Mouse (Mus musculus): ENCODE data around the gene Mmrn1. TPM values are rescaled to one million over a fixed set of nuclear protein-coding genes. Genes with fewer than 3 reads are reported as not detected.
A peak's percentile ranks its signal among the peaks of the same experiment; 100 is the strongest.

Mmrn1 gene
- polyA plus RNA-seq, 1 experiment from 2014 or later, result 9.9 TPM

- H3K9me3 ChIP-seq (ENCODE audit: control insufficient read depth, low read length), result no peaks in the 10 kb centered on the region
- no peak overlapping the region for H3K9ac ChIP-seq (ENCODE audit: low read depth, low read length)
- no peak overlapping the region for H3K27ac ChIP-seq (replicated peaks; ENCODE audit: low read depth, low read length)
- H3K4me2 ChIP-seq (ENCODE audit: low read depth, low read length), result no peak overlapping the region
- DNase-seq (ENCODE audit: low spot score) (peak; percentile 23), ATAC-seq (ENCODE audit: low read depth) (no peak)
- H3K36me3 ChIP-seq (ENCODE audit: control insufficient read depth, insufficient read depth, low read length), result no peaks in the 10 kb centered on the region
- H3K4me1 ChIP-seq (ENCODE audit: control insufficient read depth, insufficient read depth, low read length), result no peaks in the 10 kb centered on the region
- 55% methylated on average over 6 of the region's 6 CpGs for WGBS
- no peaks in the 10 kb centered on the region for H3K27me3 ChIP-seq (replicated peaks; ENCODE audit: control insufficient read depth, insufficient read depth, low read length)
- H3K4me3 ChIP-seq (ENCODE audit: low read depth, low read length), result no peak overlapping the region
These were observed 70.8 kb downstream of the Mmrn1 start for GRCm38 (mm10) chr6:60995596-60995995.

GRCm38 (mm10) chr6:60996328-60996727 is 71.6 kb downstream of the Mmrn1 start:
- Histone ChIP-seq H3K4me3 (ENCODE audit: low read depth, low read length) (no peak overlapping the region), H3K4me2 (ENCODE audit: low read depth, low read length) (no peak overlapping the region), H3K9me3 (ENCODE audit: control insufficient read depth, low read length) (peaks cover 5% of the 10 kb centered on the region; the same call in 1 of the 2 replicates), H3K27me3 (replicated peaks; ENCODE audit: control insufficient read depth, insufficient read depth, low read length) (no peaks in the 10 kb centered on the region), H3K27ac (replicated peaks; ENCODE audit: low read depth, low read length) (no peak overlapping the region), H3K36me3 (ENCODE audit: control insufficient read depth, insufficient read depth, low read length) (no peaks in the 10 kb centered on the region), H3K9ac (ENCODE audit: low read depth, low read length) (no peak overlapping the region), H3K4me1 (ENCODE audit: control insufficient read depth, insufficient read depth, low read length) (no peaks in the 10 kb centered on the region)
- no peak for DNase-seq (ENCODE audit: low spot score)
- ATAC-seq (ENCODE audit: low read depth), result no peak
- WGBS, result 54% methylated on average over 1 of the region's 1 CpGs

- Histone ChIP-seq H3K4me2 (ENCODE audit: low read depth, low read length) (no peak overlapping the region), H3K27ac (replicated peaks; ENCODE audit: low read depth, low read length) (no peak overlapping the region), H3K4me3 (ENCODE audit: low read depth, low read length) (no peak overlapping the region), H3K27me3 (replicated peaks; ENCODE audit: control insufficient read depth, insufficient read depth, low read length) (no peaks in the 10 kb centered on the region), H3K4me1 (ENCODE audit: control insufficient read depth, insufficient read depth, low read length) (no peaks in the 10 kb centered on the region), H3K36me3 (ENCODE audit: control insufficient read depth, insufficient read depth, low read length) (no peaks in the 10 kb centered on the region), H3K9ac (ENCODE audit: low read depth, low read length) (no peak overlapping the region), H3K9me3 (ENCODE audit: control insufficient read depth, low read length) (peaks cover 12% of the 10 kb centered on the region; the same call in 1 of the 2 replicates)
- no peak for DNase-seq (ENCODE audit: low spot score)
- ATAC-seq (ENCODE audit: low read depth), result no peak
- 84% methylated on average over 6 of the region's 6 CpGs for WGBS
These were observed 76.4 kb downstream of the Mmrn1 start for GRCm38 (mm10) chr6:61001003-61001790.

GRCm38 (mm10) chr6:61003916-61004765 is 79.4 kb downstream of the Mmrn1 start:
- no peak overlapping the region for H3K27ac ChIP-seq (replicated peaks; ENCODE audit: low read depth, low read length)
- H3K27me3 ChIP-seq (replicated peaks; ENCODE audit: control insufficient read depth, insufficient read depth, low read length), result no peaks in the 10 kb centered on the region
- ATAC-seq (ENCODE audit: low read depth) (0 out of 2 replicates have a peak, but pooled peaks have one; percentile 18), DNase-seq (ENCODE audit: low spot score) (peak; percentile 29)
- H3K4me1 ChIP-seq (ENCODE audit: control insufficient read depth, insufficient read depth, low read length), result no peaks in the 10 kb centered on the region
- 49% methylated on average over 3 of the region's 3 CpGs for WGBS
- H3K36me3 ChIP-seq (ENCODE audit: control insufficient read depth, insufficient read depth, low read length), result no peaks in the 10 kb centered on the region
- H3K9ac ChIP-seq (ENCODE audit: low read depth, low read length), result no peak overlapping the region
- H3K9me3 ChIP-seq (ENCODE audit: control insufficient read depth, low read length), result peaks cover 12% of the 10 kb centered on the region; the same call in 1 of the 2 replicates
- H3K4me2 ChIP-seq (ENCODE audit: low read depth, low read length), result no peak overlapping the region
- no peak overlapping the region for H3K4me3 ChIP-seq (ENCODE audit: low read depth, low read length)

- no peak overlapping the region for H3K4me3 ChIP-seq (ENCODE audit: low read depth, low read length)
- WGBS, result 22% methylated on average over 5 of the region's 5 CpGs
- no peaks in the 10 kb centered on the region for H3K36me3 ChIP-seq (ENCODE audit: control insufficient read depth, insufficient read depth, low read length)
- DNase-seq (ENCODE audit: low spot score) (peak; percentile 79), ATAC-seq (ENCODE audit: low read depth) (peak; percentile 41; the same call in 1 of the 2 replicates)
- H3K4me1 ChIP-seq (ENCODE audit: control insufficient read depth, insufficient read depth, low read length), result no peaks in the 10 kb centered on the region
- no peak overlapping the region for H3K4me2 ChIP-seq (ENCODE audit: low read depth, low read length)
- H3K9ac ChIP-seq (ENCODE audit: low read depth, low read length), result no peak overlapping the region
- no peaks in the 10 kb centered on the region for H3K27me3 ChIP-seq (replicated peaks; ENCODE audit: control insufficient read depth, insufficient read depth, low read length)
- no peak overlapping the region for H3K27ac ChIP-seq (replicated peaks; ENCODE audit: low read depth, low read length)
- no peaks in the 10 kb centered on the region for H3K9me3 ChIP-seq (ENCODE audit: control insufficient read depth, low read length)
These were observed 89.0 kb downstream of the Mmrn1 start for GRCm38 (mm10) chr6:61013780-61014179.

GRCm38 (mm10) chr6:61019689-61020088 is 94.9 kb downstream of the Mmrn1 start:
- no peaks in the 10 kb centered on the region for H3K27me3 ChIP-seq (replicated peaks; ENCODE audit: control insufficient read depth, insufficient read depth, low read length)
- no peaks in the 10 kb centered on the region for H3K4me1 ChIP-seq (ENCODE audit: control insufficient read depth, insufficient read depth, low read length)
- no peak for ATAC-seq (ENCODE audit: low read depth)
- H3K4me2 ChIP-seq (ENCODE audit: low read depth, low read length), result no peak overlapping the region
- 83% methylated on average over 1 of the region's 1 CpGs for WGBS
- no peak for DNase-seq (ENCODE audit: low spot score)
- H3K4me3 ChIP-seq (ENCODE audit: low read depth, low read length), result no peak overlapping the region
- H3K9ac ChIP-seq (ENCODE audit: low read depth, low read length), result no peak overlapping the region
- H3K27ac ChIP-seq (replicated peaks; ENCODE audit: low read depth, low read length), result no peak overlapping the region
- H3K36me3 ChIP-seq (ENCODE audit: control insufficient read depth, insufficient read depth, low read length), result no peaks in the 10 kb centered on the region
- H3K9me3 ChIP-seq (ENCODE audit: control insufficient read depth, low read length), result no peaks in the 10 kb centered on the region

- DNase-seq (ENCODE audit: low spot score) (no peak), ATAC-seq (ENCODE audit: low read depth) (no peak)
- H3K9me3 ChIP-seq (ENCODE audit: control insufficient read depth, low read length), result no peaks in the 10 kb centered on the region
- H3K4me3 ChIP-seq (ENCODE audit: low read depth, low read length), result no peak overlapping the region
- no peak overlapping the region for H3K4me2 ChIP-seq (ENCODE audit: low read depth, low read length)
- no peaks in the 10 kb centered on the region for H3K36me3 ChIP-seq (ENCODE audit: control insufficient read depth, insufficient read depth, low read length)
- H3K4me1 ChIP-seq (ENCODE audit: control insufficient read depth, insufficient read depth, low read length), result no peaks in the 10 kb centered on the region
- no peak overlapping the region for H3K27ac ChIP-seq (replicated peaks; ENCODE audit: low read depth, low read length)
- no peaks in the 10 kb centered on the region for H3K27me3 ChIP-seq (replicated peaks; ENCODE audit: control insufficient read depth, insufficient read depth, low read length)
- 48% methylated on average over 1 of the region's 1 CpGs for WGBS
- no peak overlapping the region for H3K9ac ChIP-seq (ENCODE audit: low read depth, low read length)
These were observed 96.2 kb downstream of the Mmrn1 start for GRCm38 (mm10) chr6:61020995-61021394.

GRCm38 (mm10) chr6:61033251-61033650 is 108.5 kb downstream of the Mmrn1 start:
- Histone ChIP-seq H3K27me3 (replicated peaks; ENCODE audit: control insufficient read depth, insufficient read depth, low read length) (no peaks in the 10 kb centered on the region), H3K27ac (replicated peaks; ENCODE audit: low read depth, low read length) (no peak overlapping the region), H3K9me3 (ENCODE audit: control insufficient read depth, low read length) (no peaks in the 10 kb centered on the region), H3K36me3 (ENCODE audit: control insufficient read depth, insufficient read depth, low read length) (no peaks in the 10 kb centered on the region), H3K4me3 (ENCODE audit: low read depth, low read length) (no peak overlapping the region), H3K4me2 (ENCODE audit: low read depth, low read length) (no peak overlapping the region), H3K4me1 (ENCODE audit: control insufficient read depth, insufficient read depth, low read length) (no peaks in the 10 kb centered on the region), H3K9ac (ENCODE audit: low read depth, low read length) (no peak overlapping the region)
- DNase-seq (ENCODE audit: low spot score) (peak; percentile 16), ATAC-seq (ENCODE audit: low read depth) (no peak)
- WGBS, result 68% methylated on average over 1 of the region's 1 CpGs

Measured in embryonic facial prominence, embryonic 14.5 days (tissue).